In the genomic region with DNA sequence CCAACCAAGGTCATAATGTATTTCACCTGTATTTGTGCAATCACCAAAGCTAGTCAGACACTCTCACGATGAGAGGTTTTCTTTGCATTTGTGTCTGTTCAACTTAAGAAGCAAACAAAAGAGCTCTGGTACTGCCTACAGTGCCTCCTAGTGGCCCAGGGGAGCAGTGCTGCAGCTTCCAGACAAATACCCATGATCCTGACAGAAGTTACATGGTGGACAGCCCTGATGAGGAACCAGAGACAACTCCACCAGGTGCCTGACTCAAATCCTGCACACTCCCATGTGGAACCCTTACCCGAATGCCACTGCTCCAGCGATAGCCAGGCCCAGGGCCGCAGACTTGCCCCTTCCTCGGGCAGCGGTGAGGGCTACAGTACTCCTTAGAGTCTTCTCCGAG, we compare ENCODE assay signal across 8 mouse cellular contexts. TPM values are rescaled to one million over a fixed set of nuclear protein-coding genes. Genes with fewer than 3 reads are reported as not detected.
DNase-seq lines count a peak whose midpoint lies in the region.

No protein-coding gene starts in this region.

- intact Hi-C loops in heart, postnatal 36 days (cut with DNase I), result loop anchor here (1.0 kb wide), 1 partner anchor 180 kb away; no protein-coding TSS in a partner anchor
- intact Hi-C loops in left cerebral cortex, postnatal 4 days (cut with DNase I), result loop anchor here (10.0 kb wide), 1 partner anchor 279 kb away; no protein-coding TSS in a partner anchor

- DNase-seq in right cerebral cortex, adult 2 months (ENCODE audit: low spot score in 2 of 2), result peak; percentile 67 to 73
- no peak for DNase-seq in right cerebral cortex, postnatal 25 days
- peak; percentile 25 for DNase-seq in adrenal gland, adult 2 months
- DNase-seq in embryo, embryonic 10 days (ENCODE audit: low spot score), result peak; percentile 80
- peak; percentile 41 to 66 for DNase-seq in heart, postnatal 36 days
- DNase-seq in left cerebral cortex, postnatal 4 days, result peak; percentile 72
- DNase-seq in natural killer cell, adult 2 months (ENCODE audit: low spot score in 2 of 2), result peak; percentile 35 to 64
- peak; percentile 65 to 77 for DNase-seq in thymus, postnatal 36 days

RNA-seq across cellular contexts. Expression of gene Nat10, which starts 17.1 kb away (rescaled TPM):
- 10 to 100 TPM; 38.5 to 56.8 TPM for total RNA-seq in adrenal gland, adult 2 months (2021)
- polyA plus RNA-seq in adrenal gland, adult 2 months (2012; rRNA removed), result 43.3 and 58.2 TPM in 2 replicates
- total RNA-seq in heart, postnatal 36 days (2021), result 10 to 100 TPM; 13.3 to 16.2 TPM
- total RNA-seq in left cerebral cortex, postnatal 4 days (2021), result 10 to 100 TPM; 38.5 to 43.1 TPM

RNA-seq across cellular contexts. Expression of gene Caprin1, which starts 53.5 kb away (rescaled TPM):
- 100 to 1,000 TPM; 356 to 495 TPM for total RNA-seq in adrenal gland, adult 2 months (2021)
- polyA plus RNA-seq in adrenal gland, adult 2 months (2012; rRNA removed), result 224 and 272 TPM in 2 replicates
- total RNA-seq in heart, postnatal 36 days (2021), result 100 to 1,000 TPM; 186 to 200 TPM
- 100 to 1,000 TPM; 537 to 571 TPM for total RNA-seq in left cerebral cortex, postnatal 4 days (2021)
